Mouse (Mus musculus): ENCODE measurements around the gene Sntg2.

Gene Sntg2

DNA sequence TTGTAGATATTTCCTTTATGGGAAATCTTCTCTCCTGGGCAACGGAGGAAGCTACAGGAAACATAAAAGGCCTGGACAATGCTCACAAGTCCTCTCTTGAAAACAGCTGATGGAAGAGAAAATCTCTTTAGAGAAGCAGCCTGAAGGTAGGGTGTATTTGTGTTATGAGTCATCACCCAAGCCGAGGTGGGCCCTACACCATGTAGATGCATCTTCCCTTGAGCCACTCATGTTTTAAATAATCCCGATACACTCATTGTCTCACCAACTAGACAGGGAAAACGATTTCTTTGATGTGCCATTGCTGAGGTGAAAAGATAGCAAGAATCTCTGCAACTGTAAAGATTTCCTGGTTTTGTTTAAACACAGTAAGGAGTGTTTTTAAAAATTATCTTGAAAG is 89.4 kb downstream of the Sntg2 start:
- CTCF ChIA-PET: no interaction called here

DNA sequence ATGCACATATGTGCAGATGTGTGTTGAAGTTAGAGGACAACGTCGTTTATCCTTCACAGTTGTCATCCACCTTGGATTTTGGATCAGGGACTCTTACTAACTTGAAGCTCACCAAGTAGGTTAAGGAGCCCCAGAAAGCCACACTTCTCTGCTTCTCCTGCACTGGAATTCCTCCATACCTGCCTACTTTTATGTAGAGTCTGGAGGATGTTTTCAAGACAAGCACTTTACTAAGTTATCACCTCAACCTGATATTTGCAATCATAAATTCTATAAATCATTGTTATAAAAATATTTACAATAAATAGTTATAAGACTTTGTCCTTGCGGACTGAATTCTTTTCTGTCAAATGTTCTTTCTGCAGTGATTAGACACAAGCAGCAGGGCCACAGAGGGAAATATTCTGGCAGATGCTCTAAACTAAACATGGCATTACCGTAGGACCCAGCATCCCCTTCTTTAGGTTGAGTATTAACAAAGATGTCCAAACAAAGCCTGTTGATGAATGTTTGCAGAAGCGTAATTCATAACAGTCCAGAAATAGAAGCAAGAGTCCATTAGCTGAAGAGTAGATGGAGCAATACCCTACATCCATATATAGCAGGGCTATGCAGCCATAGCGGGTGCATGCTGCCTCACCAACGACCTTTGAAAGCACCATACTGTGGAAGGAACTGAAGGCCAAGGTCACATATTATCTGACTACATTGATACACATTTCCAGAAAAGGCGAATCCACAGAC is 100.8 kb downstream of the Sntg2 start:
- CTCF ChIA-PET: interaction anchor here (0.7 kb wide), 1 partner anchor 669 kb away, joined by 4 read pairs; no protein-coding TSS in a partner anchor

- CTCF ChIA-PET: no interaction called here
Observed at GRCm38 (mm10) chr12:30264206-30264605, 109.0 kb downstream of the Sntg2 start.

DNA sequence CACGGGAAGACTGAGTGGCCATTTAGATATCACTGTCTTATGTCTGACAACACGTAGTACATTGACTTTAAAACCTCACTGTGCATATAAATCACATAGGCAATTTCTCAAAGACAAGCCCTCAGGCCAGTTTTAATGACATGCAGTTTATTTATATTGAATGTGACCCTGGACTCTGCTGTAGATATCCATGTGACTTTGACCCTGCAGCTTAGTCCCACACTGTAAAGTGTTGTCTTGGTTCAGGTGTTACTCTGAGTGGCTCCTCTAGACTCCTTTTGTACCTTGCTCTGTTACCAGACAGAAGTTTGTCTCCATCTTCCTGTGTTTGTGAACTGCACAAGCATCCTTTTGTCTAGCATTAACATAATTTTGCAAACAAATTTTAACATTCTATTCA is 112.0 kb downstream of the Sntg2 start:
- CTCF ChIA-PET: no interaction called here

DNA sequence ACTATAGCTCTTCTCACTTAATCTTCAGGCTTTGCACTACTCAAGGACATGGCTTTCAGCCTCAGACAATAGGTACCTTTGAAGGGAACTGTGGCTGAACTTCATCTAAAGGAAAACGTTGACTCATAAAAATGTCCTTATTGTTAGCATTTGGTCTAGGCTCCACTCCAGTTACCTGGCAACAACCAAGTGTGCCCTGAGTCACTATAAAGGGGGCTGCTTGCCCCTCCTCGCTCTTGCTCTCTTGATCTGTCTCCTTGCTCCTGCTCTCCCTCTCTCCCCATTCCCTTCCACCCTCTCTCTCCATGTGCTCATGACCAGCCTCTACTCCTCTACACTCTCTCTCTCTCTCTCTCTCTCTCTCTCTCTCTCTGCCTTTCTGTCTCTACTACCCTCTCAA is 114.5 kb downstream of the Sntg2 start:
- CTCF ChIA-PET: no interaction called here

DNA sequence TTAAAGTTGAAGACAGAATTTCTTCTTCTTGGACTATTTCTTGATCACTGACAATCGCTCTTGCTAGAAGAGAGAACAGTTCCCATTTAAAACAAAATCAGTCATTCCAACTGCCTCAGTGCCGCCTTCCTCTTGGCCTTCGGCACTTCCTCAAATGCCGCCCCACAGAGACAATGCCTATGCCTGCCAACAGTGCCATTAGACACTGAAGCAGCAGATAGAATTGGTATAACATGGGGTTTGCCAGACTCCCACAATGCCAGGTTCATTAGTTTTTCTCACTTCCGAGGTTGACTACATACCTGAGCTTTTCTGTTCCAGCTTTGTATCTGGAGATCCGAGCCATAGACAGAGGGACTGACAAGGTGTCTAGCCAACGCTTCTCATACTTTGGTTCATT is 115.5 kb downstream of the Sntg2 start:
- CTCF ChIA-PET: no interaction called here

DNA sequence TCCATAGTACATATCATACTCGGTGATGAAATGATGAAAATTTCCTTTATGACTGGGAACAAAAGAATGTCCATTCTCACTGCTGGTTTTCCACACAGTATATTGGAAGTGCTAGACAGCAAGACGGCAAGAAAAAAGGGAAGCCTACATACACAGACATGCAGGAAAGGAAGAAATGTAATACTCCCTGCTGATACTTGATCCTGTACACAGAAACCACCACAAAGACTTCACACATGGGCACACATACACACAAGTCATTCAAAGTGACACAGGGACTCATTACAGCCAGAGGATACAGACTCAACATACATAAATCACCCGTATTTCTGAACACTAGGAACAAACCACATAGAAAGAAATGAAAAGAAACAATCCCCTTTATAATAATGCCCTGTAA is 117.0 kb downstream of the Sntg2 start:
- CTCF ChIA-PET: no interaction called here

- CTCF ChIA-PET: no interaction called here
Observed at GRCm38 (mm10) chr12:30254581-30254980, 118.6 kb downstream of the Sntg2 start.

GRCm38 (mm10) chr12:30252381-30252780 is 120.8 kb downstream of the Sntg2 start:
- CTCF ChIA-PET: no interaction called here

DNA sequence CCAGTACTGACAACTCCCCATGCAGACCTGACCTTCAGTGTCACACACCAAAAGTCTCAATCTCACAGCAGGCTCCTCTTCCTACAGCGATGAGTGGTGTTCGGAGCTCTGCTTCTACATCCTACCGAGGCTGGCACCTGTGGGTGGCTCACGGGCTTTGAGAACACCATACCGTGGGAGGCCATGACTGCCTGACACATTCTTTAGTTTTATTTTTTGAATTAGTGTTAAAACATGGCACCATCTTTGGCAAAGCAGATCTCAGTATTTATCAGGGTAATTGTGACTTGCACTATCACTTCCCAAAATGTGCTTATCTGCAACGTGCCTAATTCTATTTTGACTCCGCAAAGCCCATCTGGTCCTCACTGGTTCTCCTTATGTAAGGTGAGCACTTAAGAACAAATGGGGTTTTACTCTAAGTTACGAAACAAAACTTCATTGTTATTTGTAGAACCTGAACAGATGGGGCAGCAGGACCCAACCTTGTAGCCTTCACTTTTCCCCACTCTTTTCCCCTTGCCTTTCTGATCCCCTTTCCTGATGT is 121.8 kb downstream of the Sntg2 start:
- CTCF ChIA-PET: no interaction called here

GRCm38 (mm10) chr12:30249068-30249467 is 124.1 kb downstream of the Sntg2 start:
- CTCF ChIA-PET: no interaction called here

DNA sequence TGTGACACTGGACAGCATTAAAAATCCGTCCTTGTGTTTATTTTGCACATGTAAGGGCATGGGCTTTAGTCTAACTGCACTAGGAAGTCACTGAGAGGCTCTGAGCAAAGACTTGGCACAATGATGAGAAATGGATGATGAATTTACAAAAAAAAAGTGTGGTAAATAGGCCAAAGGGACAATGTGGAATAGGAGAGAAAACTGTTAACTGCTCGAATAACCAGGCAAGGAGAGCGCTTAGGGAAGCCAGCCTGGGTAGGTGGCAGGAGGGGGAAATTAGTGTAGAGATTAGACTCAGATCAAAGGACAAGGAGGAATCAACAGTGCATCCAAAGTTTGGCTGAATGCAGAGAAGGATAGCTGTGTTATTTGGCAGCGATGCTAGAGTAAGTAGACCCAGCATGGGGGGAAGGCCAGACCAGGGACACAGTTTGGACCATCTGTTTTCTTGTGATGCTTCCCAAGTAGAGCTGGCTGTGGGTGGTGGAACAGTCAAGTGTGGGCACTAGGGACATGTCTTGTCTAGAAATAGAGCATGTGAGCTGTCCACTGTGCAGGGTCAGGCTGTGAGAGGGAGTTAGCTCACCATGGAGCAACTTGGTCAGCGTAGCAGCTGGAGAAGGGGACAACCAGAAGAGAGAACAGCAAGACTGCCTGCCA is 126.8 kb downstream of the Sntg2 start:
- CTCF ChIA-PET: no interaction called here

- CTCF ChIA-PET: no interaction called here
Observed at GRCm38 (mm10) chr12:30244194-30244593, 129.0 kb downstream of the Sntg2 start.

DNA sequence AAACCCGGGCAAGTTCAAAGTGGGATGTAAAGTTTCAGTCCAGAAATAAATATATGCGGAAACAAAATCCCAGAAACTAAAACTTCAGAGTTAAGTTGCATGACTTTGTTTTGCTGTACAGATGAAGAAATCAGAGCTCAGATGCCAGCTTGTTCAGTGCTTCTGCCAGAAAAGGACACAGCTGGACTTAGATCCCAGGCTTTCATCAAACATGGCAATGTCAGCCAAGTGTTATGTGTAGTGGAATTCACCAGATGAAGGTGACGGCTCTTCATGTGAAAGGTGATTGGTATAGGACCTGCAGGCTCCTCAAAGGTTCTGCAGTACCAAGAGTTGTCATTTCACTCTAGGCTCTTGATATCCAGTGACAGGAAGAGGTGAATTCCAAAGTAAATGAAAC is 132.3 kb downstream of the Sntg2 start:
- CTCF ChIA-PET: no interaction called here

DNA sequence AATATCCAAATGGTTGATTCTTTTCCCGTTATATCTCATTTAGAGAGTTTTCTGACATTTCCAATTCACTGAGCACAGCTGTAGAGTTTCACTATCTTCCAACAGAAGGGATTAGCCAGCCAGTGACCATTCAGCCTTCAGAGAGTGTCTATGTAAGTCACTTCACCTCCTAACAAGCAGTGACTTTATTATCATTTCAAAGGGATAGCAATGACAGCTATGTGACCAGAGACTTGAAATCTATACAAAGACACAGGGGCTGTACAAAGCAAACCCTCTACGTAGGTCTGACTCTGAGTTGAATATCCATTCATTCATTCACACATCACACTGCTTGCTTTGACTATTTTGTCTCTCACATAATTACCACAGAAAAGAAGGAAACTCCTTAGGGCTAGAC is 138.2 kb downstream of the Sntg2 start:
- CTCF ChIA-PET: no interaction called here

GRCm38 (mm10) chr12:30228004-30228403 is 145.2 kb downstream of the Sntg2 start:
- CTCF ChIA-PET: no interaction called here

DNA sequence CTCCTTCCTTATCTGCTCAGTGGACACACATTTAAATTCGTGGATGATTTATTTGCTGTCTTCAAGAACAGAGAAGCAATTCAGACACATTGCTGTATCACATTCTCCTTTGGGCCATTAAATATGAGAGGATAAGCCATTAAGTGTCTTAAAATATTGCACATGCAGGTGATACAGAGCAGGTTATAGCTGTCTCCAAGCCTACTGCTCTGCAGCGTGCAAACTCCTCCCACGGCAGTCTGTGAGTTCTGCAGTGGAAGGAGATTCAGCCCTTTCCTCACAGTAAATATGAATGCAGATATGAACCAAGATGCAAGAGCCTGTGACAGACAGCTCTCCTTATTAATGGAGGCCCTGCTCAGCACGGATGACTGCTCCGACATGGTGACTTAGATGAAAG is 146.9 kb downstream of the Sntg2 start:
- CTCF ChIA-PET: no interaction called here

DNA sequence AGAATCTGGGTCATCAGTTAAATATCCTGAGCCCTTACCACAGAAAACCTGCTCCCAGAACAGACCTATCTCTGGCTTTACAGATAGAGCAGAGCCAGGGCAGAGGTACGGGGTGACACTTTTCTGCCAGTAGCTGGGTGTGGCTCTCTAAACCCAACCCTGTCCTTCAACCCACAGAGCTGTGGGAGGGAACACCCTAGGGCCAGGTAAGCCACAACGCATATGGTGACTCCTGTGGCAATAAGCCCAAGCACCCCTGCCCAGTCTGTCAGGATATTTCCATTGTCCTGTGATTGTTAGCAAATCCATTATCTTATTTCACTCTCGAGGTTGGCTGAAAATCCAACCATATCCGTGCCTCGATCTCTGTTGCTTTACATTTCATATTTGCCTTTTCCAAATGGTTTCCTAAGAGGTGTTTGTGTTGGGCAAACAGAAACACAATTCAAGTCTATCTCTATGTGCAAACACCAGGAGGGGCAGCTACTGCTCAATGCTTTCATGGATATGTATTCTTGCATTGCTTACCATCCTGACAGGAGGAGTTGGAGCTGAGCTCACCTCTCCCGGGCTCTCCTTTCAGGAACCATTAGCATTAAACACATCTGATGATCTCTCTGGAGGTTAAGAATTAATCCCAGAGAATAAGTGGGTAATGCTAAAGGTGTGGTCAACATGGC is 156.3 kb downstream of the Sntg2 start:
- CTCF ChIA-PET: no interaction called here

DNA sequence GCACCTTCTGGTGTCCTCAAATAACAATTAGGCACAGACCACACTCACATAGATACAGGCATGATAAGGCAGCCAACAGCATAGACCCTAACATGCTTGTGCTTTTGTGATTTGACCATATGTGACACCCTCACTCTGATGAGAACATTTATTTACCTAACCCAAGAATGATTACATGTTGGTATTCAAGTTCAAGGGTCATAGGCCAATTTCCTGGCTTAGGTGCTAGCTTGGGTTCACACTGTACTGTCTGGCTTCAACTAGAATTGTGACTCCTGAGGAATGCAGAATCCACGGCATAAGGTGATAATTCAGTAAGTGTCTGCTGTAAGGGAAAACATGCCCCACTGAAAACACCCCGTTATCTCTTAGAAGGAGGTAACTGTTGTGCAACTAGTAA is 158.4 kb downstream of the Sntg2 start:
- CTCF ChIA-PET: no interaction called here

GRCm38 (mm10) chr12:30210388-30210787 is 162.8 kb downstream of the Sntg2 start:
- CTCF ChIA-PET: no interaction called here

- CTCF ChIA-PET: interaction anchor here (0.6 kb wide), 1 partner anchor 27 kb away, joined by 3 read pairs; no protein-coding TSS in a partner anchor
Observed at GRCm38 (mm10) chr12:30208527-30208926, 164.6 kb downstream of the Sntg2 start.

DNA sequence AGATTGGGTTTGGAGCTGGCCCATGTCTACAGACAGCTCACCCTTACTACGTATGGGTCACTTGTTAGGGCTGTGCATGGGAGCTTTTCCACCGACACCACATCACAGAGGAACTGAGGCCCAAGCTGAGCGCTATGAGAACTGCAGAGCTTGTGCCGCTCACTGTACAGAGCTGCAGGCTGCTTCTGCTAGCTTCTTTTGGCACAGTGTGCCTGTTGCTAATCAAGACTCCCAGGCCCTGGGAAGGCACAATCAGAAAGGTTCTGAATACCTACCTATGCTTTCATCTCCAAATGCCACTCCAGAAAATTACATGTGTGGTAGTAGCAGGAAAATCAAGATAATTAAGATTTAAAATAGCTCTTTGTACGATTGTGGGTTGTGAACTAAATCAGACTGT is 165.1 kb downstream of the Sntg2 start:
- CTCF ChIA-PET: interaction anchor here (0.6 kb wide), 1 partner anchor 26 kb away, joined by 3 read pairs; no protein-coding TSS in a partner anchor

GRCm38 (mm10) chr12:30204457-30204856 is 168.7 kb downstream of the Sntg2 start:
- CTCF ChIA-PET: no interaction called here
